Mouse (Mus musculus): ENCODE results near the gene AI837181.

AI837181 gene

GRCm38 (mm10) chr19:5447515-5448353 is 22.8 kb downstream of the AI837181 start, which contains the start of gene Fosl1:
Gene Fosl1 (plus strand): TSS chr19:5447547.
- DNase-seq (ENCODE audit: low spot score) = no peak

- DNase-seq (ENCODE audit: low spot score) = no peak
Observed at GRCm38 (mm10) chr19:5448354-5449150, 23.6 kb downstream of the AI837181 start.

GRCm38 (mm10) chr19:5449673-5450072 is 24.7 kb downstream of the AI837181 start:
- DNase-seq (ENCODE audit: low spot score) = no peak

GRCm38 (mm10) chr19:5451766-5452165 is 26.8 kb downstream of the AI837181 start:
- DNase-seq (ENCODE audit: low spot score) = no peak

- DNase-seq (ENCODE audit: low spot score) = no peak
Observed at GRCm38 (mm10) chr19:5455037-5455436, 30.1 kb downstream of the AI837181 start.

- DNase-seq (ENCODE audit: low spot score) = no peak
Observed at GRCm38 (mm10) chr19:5455568-5455967, 30.6 kb downstream of the AI837181 start.

- no peak for DNase-seq (ENCODE audit: low spot score)
Observed at GRCm38 (mm10) chr19:5456241-5456921, 31.4 kb downstream of the AI837181 start.

GRCm38 (mm10) chr19:5456922-5457745 is 32.2 kb downstream of the AI837181 start:
- peak; percentile 86 for DNase-seq (ENCODE audit: low spot score)

- DNase-seq (ENCODE audit: low spot score) = no peak
Observed at GRCm38 (mm10) chr19:5457746-5458442, 33.0 kb downstream of the AI837181 start, which contains the start of gene Ccdc85b. Gene Ccdc85b (minus strand): TSS chr19:5457894.

GRCm38 (mm10) chr19:5459019-5459418 is 34.1 kb downstream of the AI837181 start:
- peak; percentile 16 for DNase-seq (ENCODE audit: low spot score)

GRCm38 (mm10) chr19:5459896-5460295 is 35.0 kb downstream of the AI837181 start:
- no peak for DNase-seq (ENCODE audit: low spot score)

- DNase-seq (ENCODE audit: low spot score) = peak; percentile 85
Observed at GRCm38 (mm10) chr19:5460465-5460911, 35.5 kb downstream of the AI837181 start, which contains the start of gene Fibp. Gene Fibp (plus strand): TSS chr19:5460615.

- no peak for DNase-seq (ENCODE audit: low spot score)
Observed at GRCm38 (mm10) chr19:5461411-5461810, 36.5 kb downstream of the AI837181 start.

- no peak for DNase-seq (ENCODE audit: low spot score)
Observed at GRCm38 (mm10) chr19:5463212-5463611, 38.3 kb downstream of the AI837181 start.

GRCm38 (mm10) chr19:5463791-5464562 is 39.0 kb downstream of the AI837181 start:
- DNase-seq (ENCODE audit: low spot score) = peak; percentile 25

GRCm38 (mm10) chr19:5465037-5465436 is 40.1 kb downstream of the AI837181 start:
- no peak for DNase-seq (ENCODE audit: low spot score)

- no peak for DNase-seq (ENCODE audit: low spot score)
Observed at GRCm38 (mm10) chr19:5466916-5467500, 42.1 kb downstream of the AI837181 start.

- DNase-seq (ENCODE audit: low spot score) = no peak
Observed at GRCm38 (mm10) chr19:5468374-5468773, 43.4 kb downstream of the AI837181 start, which contains the start of gene Ctsw. Gene Ctsw (minus strand): TSS chr19:5468507.

GRCm38 (mm10) chr19:5471846-5472245 is 46.9 kb downstream of the AI837181 start:
- peak; percentile 47 for DNase-seq (ENCODE audit: low spot score)
